Mouse (Mus musculus): Measurements from ENCODE around the gene Lrrfip2.

Lrrfip2 gene

GRCm38 (mm10) chr9:111149188-111149945 lies 32.0 kb downstream of the Lrrfip2 start:
- in situ Hi-C loops (cut with MboI; ENCODE audit: low pct_unique_long_range_greater_than_20kb in 1 of 2, low sequenced_read_pairs in 2 of 2, unreplicated experiment in 1 of 2), result no loop called here

GRCm38 (mm10) chr9:111152314-111152897 lies 35.0 kb downstream of the Lrrfip2 start:
- in situ Hi-C loops (cut with MboI; ENCODE audit: low pct_unique_long_range_greater_than_20kb in 1 of 2, low sequenced_read_pairs in 2 of 2, unreplicated experiment in 1 of 2), result no loop called here

GRCm38 (mm10) chr9:111153026-111153425 lies 35.6 kb downstream of the Lrrfip2 start:
- in situ Hi-C loops (cut with MboI; ENCODE audit: low pct_unique_long_range_greater_than_20kb in 1 of 2, low sequenced_read_pairs in 2 of 2, unreplicated experiment in 1 of 2), result no loop called here

GRCm38 (mm10) chr9:111155764-111156458 lies 38.5 kb downstream of the Lrrfip2 start:
- in situ Hi-C loops (cut with MboI; ENCODE audit: low pct_unique_long_range_greater_than_20kb in 1 of 2, low sequenced_read_pairs in 2 of 2, unreplicated experiment in 1 of 2), result no loop called here

GRCm38 (mm10) chr9:111159562-111159961 lies 42.2 kb downstream of the Lrrfip2 start:
- in situ Hi-C loops (cut with MboI; ENCODE audit: low pct_unique_long_range_greater_than_20kb in 1 of 2, low sequenced_read_pairs in 2 of 2, unreplicated experiment in 1 of 2), result no loop called here

- in situ Hi-C loops (cut with MboI; ENCODE audit: low pct_unique_long_range_greater_than_20kb in 1 of 2, low sequenced_read_pairs in 2 of 2, unreplicated experiment in 1 of 2), result no loop called here
Measured at GRCm38 (mm10) chr9:111161213-111161612, 43.8 kb downstream of the Lrrfip2 start.

GRCm38 (mm10) chr9:111166612-111167011 lies 49.2 kb downstream of the Lrrfip2 start:
- in situ Hi-C loops (cut with MboI; ENCODE audit: low pct_unique_long_range_greater_than_20kb in 1 of 2, low sequenced_read_pairs in 2 of 2, unreplicated experiment in 1 of 2), result no loop called here

- in situ Hi-C loops (cut with MboI; ENCODE audit: low pct_unique_long_range_greater_than_20kb in 1 of 2, low sequenced_read_pairs in 2 of 2, unreplicated experiment in 1 of 2), result no loop called here
Measured at GRCm38 (mm10) chr9:111170430-111170829, 53.0 kb downstream of the Lrrfip2 start.

GRCm38 (mm10) chr9:111174071-111174470 lies 56.7 kb downstream of the Lrrfip2 start:
- in situ Hi-C loops (cut with MboI; ENCODE audit: low pct_unique_long_range_greater_than_20kb in 1 of 2, low sequenced_read_pairs in 2 of 2, unreplicated experiment in 1 of 2), result no loop called here

GRCm38 (mm10) chr9:111178971-111179370 lies 61.6 kb downstream of the Lrrfip2 start:
- in situ Hi-C loops (cut with MboI; ENCODE audit: low pct_unique_long_range_greater_than_20kb in 1 of 2, low sequenced_read_pairs in 2 of 2, unreplicated experiment in 1 of 2), result no loop called here

- in situ Hi-C loops (cut with MboI; ENCODE audit: low pct_unique_long_range_greater_than_20kb in 1 of 2, low sequenced_read_pairs in 2 of 2, unreplicated experiment in 1 of 2), result no loop called here
Measured at GRCm38 (mm10) chr9:111182176-111182575, 64.8 kb downstream of the Lrrfip2 start.

GRCm38 (mm10) chr9:111184929-111185328 lies 67.5 kb downstream of the Lrrfip2 start:
- in situ Hi-C loops (cut with MboI; ENCODE audit: low pct_unique_long_range_greater_than_20kb in 1 of 2, low sequenced_read_pairs in 2 of 2, unreplicated experiment in 1 of 2), result no loop called here

GRCm38 (mm10) chr9:111186861-111187260 lies 69.5 kb downstream of the Lrrfip2 start:
- in situ Hi-C loops (cut with MboI; ENCODE audit: low pct_unique_long_range_greater_than_20kb in 1 of 2, low sequenced_read_pairs in 2 of 2, unreplicated experiment in 1 of 2), result no loop called here

- in situ Hi-C loops (cut with MboI; ENCODE audit: low pct_unique_long_range_greater_than_20kb in 1 of 2, low sequenced_read_pairs in 2 of 2, unreplicated experiment in 1 of 2), result no loop called here
Measured at GRCm38 (mm10) chr9:111188731-111189130, 71.3 kb downstream of the Lrrfip2 start.

- in situ Hi-C loops (cut with MboI; ENCODE audit: low pct_unique_long_range_greater_than_20kb in 1 of 2, low sequenced_read_pairs in 2 of 2, unreplicated experiment in 1 of 2), result no loop called here
Measured at GRCm38 (mm10) chr9:111193211-111193610, 75.8 kb downstream of the Lrrfip2 start.

- in situ Hi-C loops (cut with MboI; ENCODE audit: low pct_unique_long_range_greater_than_20kb in 1 of 2, low sequenced_read_pairs in 2 of 2, unreplicated experiment in 1 of 2), result no loop called here
Measured at GRCm38 (mm10) chr9:111197116-111197515, 79.7 kb downstream of the Lrrfip2 start.

GRCm38 (mm10) chr9:111197712-111198111 lies 80.3 kb downstream of the Lrrfip2 start:
- in situ Hi-C loops (cut with MboI; ENCODE audit: low pct_unique_long_range_greater_than_20kb in 1 of 2, low sequenced_read_pairs in 2 of 2, unreplicated experiment in 1 of 2), result no loop called here

- in situ Hi-C loops (cut with MboI; ENCODE audit: low pct_unique_long_range_greater_than_20kb in 1 of 2, low sequenced_read_pairs in 2 of 2, unreplicated experiment in 1 of 2), result no loop called here
Measured at GRCm38 (mm10) chr9:111198332-111198731, 80.9 kb downstream of the Lrrfip2 start.

GRCm38 (mm10) chr9:111200208-111200607 lies 82.8 kb downstream of the Lrrfip2 start:
- in situ Hi-C loops (cut with MboI; ENCODE audit: low pct_unique_long_range_greater_than_20kb in 1 of 2, low sequenced_read_pairs in 2 of 2, unreplicated experiment in 1 of 2), result no loop called here
